Mouse (Mus musculus) urinary bladder, postnatal 4 days (tissue): ENCODE results near the gene Atp1b1.

ENCODE experiments used
- DNase-seq, 2 experiments: peaks; one replicate each; pipeline ENCODE4 v3.0.0; 2021 to 2022; ENCODE audit warnings: low spot score in 2 of 2

Gene Atp1b1

GRCm38 (mm10) chr1:164458245-164458613 lies at the start of gene Atp1b1:
Gene Atp1b1 (minus strand): TSS chr1:164458355.
- peak; percentile 78 to 83 for DNase-seq

GRCm38 (mm10) chr1:164505096-164505495 lies 46.9 kb upstream of the Atp1b1 start:
- no peak for DNase-seq

- no peak for DNase-seq
These were observed 45.1 kb upstream of the Atp1b1 start for GRCm38 (mm10) chr1:164503140-164503730.

GRCm38 (mm10) chr1:164502231-164502630 lies 44.1 kb upstream of the Atp1b1 start:
- no peak for DNase-seq

- no peak for DNase-seq
These were observed 36.8 kb upstream of the Atp1b1 start for GRCm38 (mm10) chr1:164494741-164495512.

GRCm38 (mm10) chr1:164494215-164494614 lies 36.1 kb upstream of the Atp1b1 start:
- DNase-seq: no peak

GRCm38 (mm10) chr1:164493042-164493705 lies 35.0 kb upstream of the Atp1b1 start:
- no peak for DNase-seq

GRCm38 (mm10) chr1:164492476-164492875 lies 34.3 kb upstream of the Atp1b1 start:
- no peak for DNase-seq

- DNase-seq: no peak
These were observed 31.9 kb upstream of the Atp1b1 start for GRCm38 (mm10) chr1:164489961-164490594.

- DNase-seq: no peak
These were observed 25.6 kb upstream of the Atp1b1 start for GRCm38 (mm10) chr1:164483728-164484127.

- DNase-seq: no peak
These were observed 24.7 kb upstream of the Atp1b1 start for GRCm38 (mm10) chr1:164482833-164483232.

GRCm38 (mm10) chr1:164481645-164482354 lies 23.6 kb upstream of the Atp1b1 start:
- DNase-seq: no peak

GRCm38 (mm10) chr1:164480755-164481644 lies 22.8 kb upstream of the Atp1b1 start:
- no peak for DNase-seq

- no peak for DNase-seq
These were observed 17.7 kb upstream of the Atp1b1 start for GRCm38 (mm10) chr1:164475895-164476294.

GRCm38 (mm10) chr1:164474778-164475511 lies 16.8 kb upstream of the Atp1b1 start:
- DNase-seq: no peak

GRCm38 (mm10) chr1:164474310-164474709 lies 16.2 kb upstream of the Atp1b1 start:
- no peak for DNase-seq

- DNase-seq: no peak
These were observed 15.2 kb upstream of the Atp1b1 start for GRCm38 (mm10) chr1:164473398-164473797.

- no peak for DNase-seq
These were observed 13.5 kb upstream of the Atp1b1 start for GRCm38 (mm10) chr1:164471632-164472031.

- DNase-seq: no peak
These were observed 12.8 kb upstream of the Atp1b1 start for GRCm38 (mm10) chr1:164470985-164471384.

GRCm38 (mm10) chr1:164468329-164468728 lies 10.2 kb upstream of the Atp1b1 start:
- DNase-seq: no peak
